In the genomic region with DNA sequence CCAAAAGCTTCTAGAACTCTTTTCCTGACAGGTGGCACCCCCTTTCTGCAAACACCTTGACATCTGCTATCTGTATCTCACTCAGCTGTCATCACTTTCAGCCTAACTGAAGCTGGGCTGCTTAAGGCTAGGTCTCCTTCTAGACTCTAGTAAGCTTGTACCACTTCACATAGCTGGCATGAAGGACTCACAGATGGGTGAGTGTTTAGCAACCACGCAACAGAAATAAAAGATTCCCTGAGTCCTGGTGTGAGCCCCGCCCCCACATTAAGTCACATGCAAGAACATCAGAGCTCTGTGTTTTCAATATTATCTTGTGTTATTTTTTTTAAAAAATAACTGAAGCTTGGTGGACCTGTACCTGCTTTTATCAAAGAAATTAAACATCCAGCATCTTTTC, we compare ENCODE assay signal across 22 mouse cellular contexts. TPM values are rescaled to one million over a fixed set of nuclear protein-coding genes. Genes with fewer than 3 reads are reported as not detected.
DNase-seq lines count a peak whose midpoint lies in the region; ATAC-seq and TF ChIP-seq lines count a peak whose summit lies in the region.
"Had no signal": no experiment of that assay in that cellular context is flagged by ENCODE, and none has a peak within 500 bp of the region (broad histone marks: within the 10 kb centered on the region; RNA-seq: fewer than 3 reads in every experiment).

No protein-coding gene starts in this region.

- H3K4me3 ChIP-seq in intestine, embryonic 14.5 days (ENCODE audit: low read depth, low read length), result no peak overlapping the region
- H3K4me3 ChIP-seq in intestine, embryonic 16.5 days (ENCODE audit: low read length), result no peak overlapping the region
- H3K4me3 ChIP-seq in left cerebral cortex, adult 2 months, result no peak overlapping the region
- H3K4me3 ChIP-seq: embryonic facial prominence, embryonic 10.5 days; forebrain, embryonic 13.5 days; heart, embryonic 15.5 days; hindbrain, embryonic 13.5 days had no signal

- H3K9ac ChIP-seq in intestine, embryonic 14.5 days (ENCODE audit: low read length), result no peak overlapping the region
- no peak overlapping the region for H3K9ac ChIP-seq in intestine, embryonic 16.5 days (ENCODE audit: low read depth, low read length)
- H3K9ac ChIP-seq: forebrain, embryonic 13.5 days; forebrain, postnatal 0 days; heart, embryonic 15.5 days; hindbrain, embryonic 13.5 days had no signal

- no peaks in the 10 kb centered on the region for H3K36me3 ChIP-seq in intestine, embryonic 14.5 days (ENCODE audit: control insufficient read depth, insufficient read depth, low read length)
- no peaks in the 10 kb centered on the region for H3K36me3 ChIP-seq in intestine, embryonic 16.5 days (ENCODE audit: control insufficient read depth, insufficient read depth, low read length)
- H3K36me3 ChIP-seq: embryonic facial prominence, embryonic 10.5 days; heart, embryonic 15.5 days; hindbrain, embryonic 13.5 days had no signal

- H3K27me3 ChIP-seq in intestine, embryonic 14.5 days (replicated peaks; ENCODE audit: control insufficient read depth, insufficient read depth, low read length), result no peaks in the 10 kb centered on the region
- no peaks in the 10 kb centered on the region for H3K27me3 ChIP-seq in intestine, embryonic 16.5 days (replicated peaks; ENCODE audit: control insufficient read depth, insufficient read depth, low read length)
- H3K27me3 ChIP-seq: CH12.LX; forebrain, embryonic 13.5 days; heart, embryonic 15.5 days; hindbrain, embryonic 13.5 days; Patski had no signal

- no peak overlapping the region for H3K4me2 ChIP-seq in intestine, embryonic 14.5 days (ENCODE audit: low read length)
- no peak overlapping the region for H3K4me2 ChIP-seq in intestine, embryonic 16.5 days (ENCODE audit: low read depth, low read length)
- H3K4me2 ChIP-seq: forebrain, embryonic 13.5 days; heart, embryonic 11.5 days; heart, embryonic 15.5 days; hindbrain, embryonic 13.5 days had no signal

- no peak overlapping the region for H3K27ac ChIP-seq in intestine, embryonic 14.5 days (ENCODE audit: low read depth)
- H3K27ac ChIP-seq in intestine, embryonic 16.5 days (ENCODE audit: low read length), result no peak overlapping the region
- no peak overlapping the region for H3K27ac ChIP-seq in left cerebral cortex, adult 2 months
- H3K27ac ChIP-seq: embryonic facial prominence, embryonic 10.5 days; forebrain, embryonic 13.5 days; heart, embryonic 15.5 days; hindbrain, embryonic 13.5 days had no signal

- no peak for TF ChIP-seq CTCF in left cerebral cortex, adult 2 months (IDR thresholded peaks at IDR 0.05)

- H3K4me1 ChIP-seq in intestine, embryonic 14.5 days (replicated peaks; ENCODE audit: control insufficient read depth, insufficient read depth, low read length), result no peaks in the 10 kb centered on the region
- H3K4me1 ChIP-seq in intestine, embryonic 16.5 days (ENCODE audit: control insufficient read depth, insufficient read depth, low read length), result no peaks in the 10 kb centered on the region
- H3K4me1 ChIP-seq: embryonic facial prominence, embryonic 10.5 days; forebrain, embryonic 13.5 days; hindbrain, embryonic 13.5 days had no signal

- 84% methylated on average over 2 of the region's 2 CpGs for WGBS in intestine, embryonic 14.5 days
- WGBS in intestine, embryonic 16.5 days, result 83% methylated on average over 2 of the region's 2 CpGs

- intact Hi-C loops in left cerebral cortex, adult 2 months (cut with DNase I), result no loop called here

- H3K9me3 ChIP-seq in intestine, embryonic 14.5 days (ENCODE audit: control insufficient read depth, low read length), result no peaks in the 10 kb centered on the region
- H3K9me3 ChIP-seq in intestine, embryonic 16.5 days (ENCODE audit: control insufficient read depth, low read length), result no peaks in the 10 kb centered on the region
- H3K9me3 ChIP-seq: embryonic facial prominence, embryonic 10.5 days; forebrain, embryonic 13.5 days; heart, embryonic 15.5 days; hindbrain, embryonic 13.5 days had no signal

- ATAC-seq in intestine, embryonic 14.5 days (replicated peaks; ENCODE audit: low FRiP score, low TSS enrichment, low read depth), result no peak
- ATAC-seq in intestine, embryonic 16.5 days, result no peak
- ATAC-seq: activated CD4-positive, CD25-positive, alpha-beta regulatory T cell, adult 4 months; forebrain, embryonic 13.5 days; forebrain, postnatal 0 days; Patski had no signal

- peak; percentile 45 for DNase-seq in intestine, embryonic 14.5 days (ENCODE audit: low spot score)
- DNase-seq in left cerebral cortex, adult 18-20 months (ENCODE audit: low spot score in 2 of 2), result peak; percentile 42 to 48
- DNase-seq in left cerebral cortex, adult 2 months (ENCODE audit: extremely low spot score in 1 of 2, low spot score in 2 of 2), result no peak
- DNase-seq in right cerebral cortex, adult 2 months (ENCODE audit: low spot score in 2 of 2), result peak; percentile 48 to 61
- no peak for DNase-seq in right cerebral cortex, postnatal 4 days
- DNase-seq in kidney, adult 18-20 months, result no peak
- DNase-seq: adrenal gland, postnatal 14 days; cerebellum, adult 18-20 months; cerebellum, postnatal 10 days; forebrain, postnatal 0 days; gastrocnemius, postnatal 36 days; heart, adult 18-20 months; heart, postnatal 14 days had no signal

RNA-seq across cellular contexts. Expression of a gene that starts 8.7 kb away (rescaled TPM):
- 51.2 and 59.9 TPM in 2 replicates for polyA plus RNA-seq in intestine, embryonic 14.5 days (2014; fragmentation: Nextera tagmentation; extraction: Ambion mirVana)
- polyA plus RNA-seq in intestine, embryonic 16.5 days (2015; fragmentation: Nextera tagmentation; extraction: Ambion mirVana), result 121 and 130 TPM in 2 replicates
- total RNA-seq in left cerebral cortex, adult 18-20 months (2021), result 100 to 1,000 TPM; 318 to 320 TPM
- 100 to 1,000 TPM; 299 to 307 TPM for total RNA-seq in left cerebral cortex, adult 2 months (2021)

Comparison
In these comparisons a context has a peak if more than half of its experiments do, and no peak if none do; other contexts are left out.
1. DNase-seq: peak in intestine, embryonic 14.5 days (single experiment), left cerebral cortex, adult 18-20 months (2 of 2) and right cerebral cortex, adult 2 months (2 of 2); none in left cerebral cortex, adult 2 months (0 of 2), right cerebral cortex, postnatal 4 days (single experiment) and kidney, adult 18-20 months (single experiment).